Mouse (Mus musculus): ENCODE measurements at regions not wholly inside any gene's neighbourhood (a gene's known extent, or its start where the extent isn't known, plus 50 kb on each side); places are given as distances from the start of the nearest gene placed in this dataset.

DNA sequence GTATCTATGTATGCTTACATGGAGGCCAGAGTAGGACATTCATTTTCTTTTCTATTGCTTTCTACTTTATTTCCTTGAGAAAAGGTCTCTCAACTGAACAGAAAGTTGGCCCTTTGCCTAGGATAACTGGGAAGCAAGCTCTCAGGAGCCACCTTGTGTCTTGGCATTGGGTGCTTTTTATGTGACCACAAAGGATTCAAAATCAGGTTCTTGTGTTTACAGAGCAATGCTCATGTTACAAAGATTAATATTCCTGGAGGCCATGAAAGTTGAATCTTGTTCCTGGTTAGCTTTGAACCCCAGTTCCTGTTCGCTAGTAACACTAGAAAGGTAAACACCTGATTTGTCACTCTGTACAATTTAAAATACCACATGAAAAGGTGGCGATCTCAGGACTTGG lies 65.2 kb upstream of the Impad1 start:
- Histone ChIP-seq H3K4me1 (ENCODE audit: control insufficient read depth, insufficient read depth, low read length) (no peaks in the 10 kb centered on the region), H3K4me3 (no peak overlapping the region), H3K36me3 (ENCODE audit: control insufficient read depth, insufficient read depth, low read length) (no peaks in the 10 kb centered on the region), H3K27ac (no peak overlapping the region), H3K27me3 (ENCODE audit: control insufficient read depth, insufficient read depth, low read length) (no peaks in the 10 kb centered on the region), H3K9ac (ENCODE audit: low read depth, low read length) (no peak overlapping the region), H3K79me2 (replicated peaks; ENCODE audit: control insufficient read depth, insufficient read depth, low read length) (no peaks in the 10 kb centered on the region)
- 70% methylated on average over 2 of the region's 2 CpGs for WGBS
- intact Hi-C loops (cut with DNase I), result no loop called here
- TF ChIP-seq POLR2A (IDR thresholded peaks at IDR 0.05; ENCODE audit: insufficient read depth, low read depth, low read length) (no peak), EP300 (IDR thresholded peaks at IDR 0.05; ENCODE audit: insufficient read depth, low read depth, low read length) (no peak), CTCF (IDR thresholded peaks at IDR 0.05) (no peak)
- no peak for DNase-seq

Measured in heart, adult 2 months (tissue).